Mouse (Mus musculus) erythroid progenitor cell, adult 5-6 weeks (primary cell): ENCODE measurements around the gene Arglu1. TPM values are rescaled to one million over a fixed set of nuclear protein-coding genes. Genes with fewer than 3 reads are reported as not detected.

Experiments
- ATAC-seq: replicated peaks from 2 replicates; pipeline ENCODE4 v1.8.0; 2016; ENCODE audit warnings: moderate number of reproducible peaks, mild to moderate bottlenecking, moderate TSS enrichment, inconsistent platforms; ENCODE audit not compliant: poor library complexity, low FRiP score, severe bottlenecking
- total RNA-seq, 2 experiments: library from RNA; stranded (forward) in 1 of 2; stranded (reverse) in 1 of 2; fragments of 150-400 nt in 1 of 2; fragments of 186-747, 209-891 nt in 1 of 2; gene quantifications; 2 replicates each; pipeline versions ENCODE4 v1.2.3 to v1.2.4; 2015 to 2017; ENCODE audit warnings: low replicate concordance in 2 of 2

Arglu1 gene
- total RNA-seq, 2 experiments from 2014 or later: 60.4 to 81.1 TPM

- ATAC-seq: no peak
Measured at GRCm38 (mm10) chr8:8624017-8624416, 66.3 kb downstream of the Arglu1 start.

- no peak for ATAC-seq
Measured at GRCm38 (mm10) chr8:8623486-8623885, 66.8 kb downstream of the Arglu1 start.

- ATAC-seq: no peak
Measured at GRCm38 (mm10) chr8:8622476-8622875, 67.8 kb downstream of the Arglu1 start.

- no peak for ATAC-seq
Measured at GRCm38 (mm10) chr8:8622031-8622430, 68.3 kb downstream of the Arglu1 start.

GRCm38 (mm10) chr8:8621236-8621917, 68.9 kb downstream of the Arglu1 start:
- ATAC-seq: no peak

DNA sequence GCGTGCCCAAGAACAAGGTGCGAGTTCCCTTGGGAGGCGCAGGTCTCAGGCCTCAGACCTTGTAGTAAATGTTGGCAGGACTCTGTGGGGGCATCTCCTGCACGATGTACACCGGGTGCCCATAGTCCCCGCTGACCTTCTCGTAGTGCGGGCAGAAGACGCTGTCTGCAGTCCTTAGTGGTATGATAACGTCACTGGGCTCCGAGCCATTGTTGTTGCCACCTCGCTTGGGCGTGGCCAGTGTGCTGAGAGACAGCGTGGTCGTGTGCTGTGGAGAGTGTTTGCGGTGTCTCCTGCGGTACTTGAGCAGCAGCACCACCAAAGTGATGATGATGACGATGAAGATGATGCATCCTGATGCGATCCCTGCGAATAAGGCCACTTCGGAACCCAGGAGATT, 69.8 kb downstream of the Arglu1 start:
- no peak for ATAC-seq

DNA sequence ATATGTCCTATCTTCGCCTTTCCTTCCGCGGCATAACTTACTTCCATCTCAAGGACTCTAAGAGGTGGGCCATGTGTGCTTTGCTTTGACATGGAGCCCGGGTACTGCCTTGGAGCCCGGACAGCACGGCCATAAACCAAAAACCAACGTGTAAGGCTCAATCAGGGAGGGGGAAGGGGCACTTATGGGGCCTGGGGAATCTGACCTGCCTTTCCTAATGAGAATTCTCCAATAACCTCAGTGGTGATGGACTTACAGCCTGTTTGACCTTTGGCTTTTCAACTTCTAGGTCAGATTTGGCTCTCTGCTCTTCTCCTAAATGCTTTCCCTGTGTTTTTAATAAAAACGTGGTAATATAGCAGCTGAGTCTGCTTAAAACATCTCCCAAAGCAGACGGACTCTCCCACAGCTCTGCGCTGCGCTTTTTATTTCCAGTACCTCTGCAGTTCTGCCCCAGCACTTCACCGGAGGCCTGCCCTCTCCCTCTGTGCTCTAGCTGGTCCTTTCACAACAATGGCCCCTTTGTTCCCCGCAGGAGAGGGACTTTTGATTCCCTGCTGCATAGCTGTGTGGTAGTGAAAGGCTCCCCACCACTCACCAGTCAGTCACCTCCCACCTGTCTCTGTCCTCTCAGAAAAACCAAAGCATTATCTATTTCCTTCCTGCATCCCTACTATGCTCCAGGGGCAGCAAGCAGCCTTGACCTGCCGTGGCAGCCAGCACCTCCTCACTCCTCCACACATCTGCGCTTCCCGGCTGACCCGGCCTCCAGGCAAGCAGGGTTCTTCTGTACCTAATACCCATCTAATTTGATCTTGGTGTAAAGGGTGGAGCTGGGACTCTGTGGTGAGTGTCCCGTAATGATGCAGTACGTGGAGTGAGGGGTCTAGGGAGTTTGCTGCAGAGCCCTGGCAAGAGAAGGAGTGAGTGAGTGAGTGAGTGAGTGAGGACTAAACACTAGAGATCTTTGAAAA, 70.8 kb downstream of the Arglu1 start:
- no peak for ATAC-seq

Other genes starting within 250 kb of the Arglu1 start
- gene Efnb2, start 29.3 kb downstream of the Arglu1 start, total RNA-seq (2015; ENCODE audit: low replicate concordance): not detected in 2 replicates
- gene Efnb2, start 29.3 kb downstream of the Arglu1 start, total RNA-seq (2017; ENCODE audit: low replicate concordance): 3.2 TPM in 1 of 2 replicates, not detected in the other